Mouse (Mus musculus) testis, postnatal 14 days (tissue): ENCODE results near the gene Myof.

Experiments used
- DNase-seq: peaks from one replicate; pipeline ENCODE4 v3.0.0; 2021; ENCODE audit warnings: low spot score

The Myof gene

GRCm38 (mm10) chr19:37867592-37867991 is 175.8 kb downstream of the Myof start:
- DNase-seq = no peak

GRCm38 (mm10) chr19:37866994-37867393 is 176.4 kb downstream of the Myof start:
- DNase-seq = no peak

DNA sequence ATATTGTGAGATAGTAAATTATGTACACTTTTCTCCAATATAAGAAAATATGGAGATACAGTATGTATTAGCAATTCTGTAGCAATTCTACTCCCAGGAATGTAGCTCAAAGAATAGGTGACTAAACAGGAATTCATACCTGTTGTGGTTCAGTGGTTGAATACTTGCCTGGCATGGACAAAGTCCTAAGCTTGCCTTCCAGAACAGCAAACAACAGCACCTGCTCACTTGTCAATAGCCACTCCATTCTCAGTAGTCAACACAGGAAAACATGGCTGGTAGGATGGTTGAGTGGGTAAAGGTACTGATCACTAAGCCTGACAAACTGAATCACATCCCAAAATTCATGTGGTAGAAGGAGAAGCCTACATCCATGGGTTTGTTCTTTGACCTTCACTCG is 182.2 kb downstream of the Myof start:
- no peak for DNase-seq

- no peak for DNase-seq
Observed at GRCm38 (mm10) chr19:37860267-37860666, 183.1 kb downstream of the Myof start.

DNA sequence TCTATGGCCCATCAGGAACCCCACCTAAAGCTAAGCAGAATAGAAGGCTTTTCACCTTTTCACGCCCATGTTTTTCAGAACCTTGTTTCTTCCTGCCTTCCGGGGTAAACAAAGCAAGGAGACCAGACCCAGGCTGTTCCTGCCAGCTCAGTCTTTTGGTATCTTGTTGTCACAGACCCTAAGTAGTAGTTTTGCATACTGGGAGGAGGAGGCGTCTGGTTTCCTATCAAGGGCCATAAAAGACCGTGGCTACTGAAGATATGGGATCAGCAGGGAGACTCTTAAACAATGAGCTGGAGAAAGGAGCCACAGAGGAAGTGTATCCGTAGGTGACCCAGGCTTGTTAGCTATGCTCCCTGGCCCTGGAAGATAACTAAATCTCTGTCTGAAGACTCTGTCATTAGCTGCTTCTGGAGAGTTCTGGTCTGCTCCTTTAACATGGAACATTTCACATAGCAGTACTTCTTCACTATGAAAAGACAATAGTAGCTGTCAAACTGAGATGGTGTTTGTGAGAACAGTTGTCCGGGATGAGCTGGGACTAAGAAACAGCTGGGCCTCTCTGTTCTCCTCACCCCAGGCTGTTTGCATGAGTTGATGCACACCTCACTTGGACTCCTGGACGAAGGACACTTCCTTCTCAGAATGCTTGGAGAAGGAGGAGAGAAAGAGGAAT is 184.8 kb downstream of the Myof start:
- DNase-seq = no peak

- no peak for DNase-seq
Observed at GRCm38 (mm10) chr19:37852056-37852455, 191.3 kb downstream of the Myof start.

- no peak for DNase-seq
Observed at GRCm38 (mm10) chr19:37851590-37852038, 191.8 kb downstream of the Myof start.
